Mouse (Mus musculus) olfactory bulb, adult 2 months (tissue): Measurements from ENCODE around the gene Afmid.

Source experiments
- CTCF ChIP-seq: fragments of 200-500 bp; IDR thresholded peaks from 2 replicates; pipeline ENCODE4 v1.5.1; 2012; ENCODE audit warnings: low read depth, mild to moderate bottlenecking, low read length, moderate library complexity; ENCODE audit not compliant: insufficient read depth
- POLR2A ChIP-seq: fragments of 200-500 bp; IDR thresholded peaks from 2 replicates; pipeline ENCODE4 v1.6.1; 2012; ENCODE audit warnings: mild to moderate bottlenecking, low read depth, low read length, moderate library complexity; ENCODE audit not compliant: insufficient read depth

DNA sequence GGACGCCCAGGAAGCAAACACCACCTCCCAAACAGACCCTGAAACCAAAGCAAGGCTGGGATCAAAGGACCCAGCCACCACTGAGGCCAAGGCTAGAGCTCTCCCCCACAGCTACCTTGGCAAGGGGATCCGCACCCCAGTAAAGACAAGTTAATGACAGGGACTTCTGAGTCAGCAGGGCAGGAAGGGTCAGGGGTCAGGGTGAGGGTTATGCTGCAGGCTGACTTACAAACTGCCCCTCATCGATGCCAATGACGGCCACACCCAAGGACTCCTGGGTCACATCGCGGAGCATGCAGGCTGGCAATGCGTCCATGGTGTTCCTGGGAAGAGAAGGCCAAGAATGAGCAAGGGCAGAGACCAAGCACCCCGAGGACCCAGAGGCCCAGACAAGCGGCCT is 3.9 kb upstream of the Afmid start:
- TF ChIP-seq POLR2A: no peak
- no peak for TF ChIP-seq CTCF
